Mouse (Mus musculus) embryonic facial prominence, embryonic 10.5 days (tissue): ENCODE measurements around the gene Arl5c. TPM values are rescaled to one million over a fixed set of nuclear protein-coding genes. Genes with fewer than 3 reads are reported as not detected.

ENCODE experiments used
- DNase-seq: peaks from one replicate; pipeline ENCODE4 v3.0.0-alpha.2; 2017; ENCODE audit warnings: low spot score
- H3K27ac ChIP-seq: fragments of 300-500 bp; sonication (generic); replicated peaks from 2 replicates; pipeline ENCODE4 v1.5.1; 2016; ENCODE audit warnings: mild to moderate bottlenecking
- H3K27me3 ChIP-seq: fragments of 300-500 bp; sonication (generic); replicated peaks from 2 replicates; pipeline ENCODE4 v1.6.1; 2016; ENCODE audit warnings: low read depth, mild to moderate bottlenecking; ENCODE audit not compliant: poor library complexity, severe bottlenecking
- H3K36me3 ChIP-seq: fragments of 300-500 bp; sonication (generic); replicated peaks from 2 replicates; pipeline ENCODE4 v1.6.1; 2016; ENCODE audit warnings: mild to moderate bottlenecking, moderate library complexity
- H3K4me1 ChIP-seq: fragments of 300-500 bp; sonication (generic); 2 replicates; pipeline ENCODE4 v1.6.1; 2016
- H3K4me3 ChIP-seq: fragments of 300-500 bp; sonication (generic); 2 replicates; pipeline ENCODE4 v1.5.1; 2016; ENCODE audit warnings: mild to moderate bottlenecking, moderate library complexity
- H3K9me3 ChIP-seq: fragments of 300-500 bp; sonication (generic); 2 replicates; pipeline ENCODE4 v1.6.1; 2016; ENCODE audit warnings: mild to moderate bottlenecking
- WGBS: fragments of 180-500 bp; shearing (Covaris S2); methylation state at CpG from one replicate; pipeline ENCODE4 v1.1.7; 2016; 5-methylcytosine and 5-hydroxymethylcytosine counted together
- polyA plus RNA-seq: library from polyadenylated mRNA; unstranded; fragments of >200 nt; fragmentation: Nextera tagmentation; extraction: Ambion mirVana; gene quantifications from 2 replicates; pipeline ENCODE4 v1.2.1, GENCODE M21; 2016

Gene Arl5c
- polyA plus RNA-seq, 1 experiment from 2014 or later: 15.6 TPM

GRCm38 (mm10) chr11:98018222-98018621, 22.2 kb upstream of the Arl5c start:
- H3K27ac ChIP-seq: peak overlapping the region; percentile 64; the same call in 1 of the 2 replicates
- 61% methylated on average over 6 of the region's 6 CpGs for WGBS
- DNase-seq: no peak
- peaks cover 26% of the 10 kb centered on the region for H3K27me3 ChIP-seq
- peaks cover 43% of the 10 kb centered on the region for H3K36me3 ChIP-seq
- H3K4me1 ChIP-seq: peaks cover 58% of the 10 kb centered on the region
- no peaks in the 10 kb centered on the region for H3K9me3 ChIP-seq
- no peak overlapping the region for H3K4me3 ChIP-seq

- peaks cover 43% of the 10 kb centered on the region for H3K36me3 ChIP-seq
- H3K27me3 ChIP-seq: peaks cover 38% of the 10 kb centered on the region
- peaks cover 52% of the 10 kb centered on the region for H3K4me1 ChIP-seq
- H3K27ac ChIP-seq: no peak overlapping the region
- DNase-seq: no peak
- 77% methylated on average over 4 of the region's 4 CpGs for WGBS
- H3K4me3 ChIP-seq: no peak overlapping the region
- no peaks in the 10 kb centered on the region for H3K9me3 ChIP-seq
These were observed 20.8 kb upstream of the Arl5c start for GRCm38 (mm10) chr11:98016824-98017223.

- peaks cover 36% of the 10 kb centered on the region for H3K27me3 ChIP-seq
- H3K9me3 ChIP-seq: no peaks in the 10 kb centered on the region
- no peak overlapping the region for H3K27ac ChIP-seq
- no peak overlapping the region for H3K4me3 ChIP-seq
- peaks cover 48% of the 10 kb centered on the region for H3K4me1 ChIP-seq
- peaks cover 47% of the 10 kb centered on the region for H3K36me3 ChIP-seq
- no peak for DNase-seq
- WGBS: 92% methylated on average over 5 of the region's 5 CpGs
These were observed 20.2 kb upstream of the Arl5c start for GRCm38 (mm10) chr11:98016177-98016576.

GRCm38 (mm10) chr11:98012831-98013230, 16.9 kb upstream of the Arl5c start:
- H3K27me3 ChIP-seq: peaks cover 17% of the 10 kb centered on the region
- no peaks in the 10 kb centered on the region for H3K9me3 ChIP-seq
- peaks cover 18% of the 10 kb centered on the region for H3K4me1 ChIP-seq
- 81% methylated on average over 10 of the region's 10 CpGs for WGBS
- H3K27ac ChIP-seq: no peak overlapping the region
- H3K4me3 ChIP-seq: 0 out of 2 replicates have a peak overlapping the region, but pooled peaks have one; percentile 16
- peaks cover 69% of the 10 kb centered on the region for H3K36me3 ChIP-seq
- no peak for DNase-seq

GRCm38 (mm10) chr11:98011716-98012115, 15.7 kb upstream of the Arl5c start:
- no peaks in the 10 kb centered on the region for H3K9me3 ChIP-seq
- H3K27ac ChIP-seq: no peak overlapping the region
- H3K36me3 ChIP-seq: peaks cover 58% of the 10 kb centered on the region
- H3K4me1 ChIP-seq: peaks cover 13% of the 10 kb centered on the region
- peak overlapping the region; percentile 16; the same call in 1 of the 2 replicates for H3K4me3 ChIP-seq
- H3K27me3 ChIP-seq: peaks cover 17% of the 10 kb centered on the region
- no peak for DNase-seq
- 59% methylated on average over 9 of the region's 9 CpGs for WGBS

- Histone ChIP-seq H3K27ac (no peak overlapping the region), H3K9me3 (no peaks in the 10 kb centered on the region), H3K4me3 (no peak overlapping the region), H3K36me3 (peaks cover 47% of the 10 kb centered on the region), H3K4me1 (peaks cover 30% of the 10 kb centered on the region), H3K27me3 (peaks cover 38% of the 10 kb centered on the region)
- WGBS: 88% methylated on average over 11 of the region's 11 CpGs
- no peak for DNase-seq
These were observed 12.1 kb upstream of the Arl5c start for GRCm38 (mm10) chr11:98008087-98008486.

GRCm38 (mm10) chr11:98005686-98006085, 9.7 kb upstream of the Arl5c start:
- Histone ChIP-seq H3K9me3 (no peaks in the 10 kb centered on the region), H3K27me3 (peaks cover 45% of the 10 kb centered on the region), H3K4me1 (peaks cover 42% of the 10 kb centered on the region), H3K27ac (no peak overlapping the region), H3K4me3 (no peak overlapping the region), H3K36me3 (peaks cover 38% of the 10 kb centered on the region)
- no peak for DNase-seq
- WGBS: 87% methylated on average over 10 of the region's 10 CpGs

- H3K4me3 ChIP-seq: peak overlapping the region; percentile 33
- DNase-seq: peak; percentile 49
- H3K36me3 ChIP-seq: peaks cover 33% of the 10 kb centered on the region
- H3K9me3 ChIP-seq: no peaks in the 10 kb centered on the region
- 30% methylated on average over 13 of the region's 13 CpGs for WGBS
- H3K4me1 ChIP-seq: peaks cover 49% of the 10 kb centered on the region
- H3K27ac ChIP-seq: no peak overlapping the region
- peaks cover 52% of the 10 kb centered on the region for H3K27me3 ChIP-seq
These were observed 9.1 kb upstream of the Arl5c start for GRCm38 (mm10) chr11:98005076-98005475.

- peaks cover 61% of the 10 kb centered on the region for H3K27me3 ChIP-seq
- H3K27ac ChIP-seq: no peak overlapping the region
- peaks cover 24% of the 10 kb centered on the region for H3K36me3 ChIP-seq
- H3K9me3 ChIP-seq: no peaks in the 10 kb centered on the region
- H3K4me3 ChIP-seq: no peak overlapping the region
- peaks cover 54% of the 10 kb centered on the region for H3K4me1 ChIP-seq
- no peak for DNase-seq
- 91% methylated on average over 8 of the region's 8 CpGs for WGBS
These were observed 8.2 kb upstream of the Arl5c start for GRCm38 (mm10) chr11:98004161-98004560.

GRCm38 (mm10) chr11:98003171-98003671, 7.2 kb upstream of the Arl5c start:
- no peak for DNase-seq
- 42% methylated on average over 17 of the region's 17 CpGs for WGBS
- Histone ChIP-seq H3K4me3 (peak overlapping the region; percentile 46), H3K36me3 (peaks cover 16% of the 10 kb centered on the region), H3K4me1 (peaks cover 54% of the 10 kb centered on the region), H3K9me3 (no peaks in the 10 kb centered on the region), H3K27me3 (peaks cover 67% of the 10 kb centered on the region), H3K27ac (peak overlapping the region; percentile 30; the same call in 1 of the 2 replicates)

- peak; percentile 86 for DNase-seq
- Histone ChIP-seq H3K4me1 (peaks cover 54% of the 10 kb centered on the region), H3K27me3 (peaks cover 73% of the 10 kb centered on the region), H3K36me3 (peaks cover 16% of the 10 kb centered on the region), H3K4me3 (peak overlapping the region; percentile 46), H3K27ac (peak overlapping the region; percentile 30; the same call in 1 of the 2 replicates), H3K9me3 (no peaks in the 10 kb centered on the region)
- WGBS: 8% methylated on average over 12 of the region's 12 CpGs
These were observed 6.6 kb upstream of the Arl5c start for GRCm38 (mm10) chr11:98002627-98003026.

- 0 out of 2 replicates have a peak overlapping the region, but pooled peaks have one; percentile 46 for H3K4me3 ChIP-seq
- 58% methylated on average over 6 of the region's 6 CpGs for WGBS
- DNase-seq: no peak
These were observed 6.0 kb upstream of the Arl5c start for GRCm38 (mm10) chr11:98001986-98002385.

GRCm38 (mm10) chr11:98001351-98001824, 5.4 kb upstream of the Arl5c start:
- H3K36me3 ChIP-seq: peaks cover 16% of the 10 kb centered on the region
- no peak for DNase-seq
- H3K9me3 ChIP-seq: no peaks in the 10 kb centered on the region
- 40% methylated on average over 11 of the region's 11 CpGs for WGBS
- peaks cover 83% of the 10 kb centered on the region for H3K27me3 ChIP-seq
- no peak overlapping the region for H3K27ac ChIP-seq
- peaks cover 54% of the 10 kb centered on the region for H3K4me1 ChIP-seq
- H3K4me3 ChIP-seq: no peak overlapping the region

More at GRCm38 (mm10) chr11:98001986-98002385, 6.0 kb upstream of the Arl5c start:
- Histone ChIP-seq H3K36me3 (peaks cover 16% of the 10 kb centered on the region), H3K27ac (no peak overlapping the region), H3K27me3 (peaks cover 77% of the 10 kb centered on the region), H3K9me3 (no peaks in the 10 kb centered on the region), H3K4me1 (peaks cover 54% of the 10 kb centered on the region)
